Mouse (Mus musculus) olfactory bulb, adult 2 months (tissue): ENCODE measurements at regions not wholly inside any gene's neighbourhood (a gene's known extent, or its start where the extent isn't known, plus 50 kb on each side); places are given as distances from the start of the nearest gene placed in this dataset.

Experiments
- CTCF ChIP-seq: fragments of 200-500 bp; IDR thresholded peaks from 2 replicates; pipeline ENCODE4 v1.5.1; 2012; ENCODE audit warnings: low read depth, mild to moderate bottlenecking, low read length, moderate library complexity; ENCODE audit not compliant: insufficient read depth
- POLR2A ChIP-seq: fragments of 200-500 bp; IDR thresholded peaks from 2 replicates; pipeline ENCODE4 v1.6.1; 2012; ENCODE audit warnings: mild to moderate bottlenecking, low read depth, low read length, moderate library complexity; ENCODE audit not compliant: insufficient read depth

GRCm38 (mm10) chr9:47391669-47392068, 138.3 kb upstream of the Cadm1 start:
- no peak for TF ChIP-seq CTCF
- no peak for TF ChIP-seq POLR2A
